Mouse (Mus musculus) regulatory T cell (primary cell): ENCODE measurements around the gene Pkm.

ENCODE experiments used
- in situ Hi-C: fragments of 300-600 bp; cut with MboI, MseI; formaldehyde crosslinking; loops from one replicate; pipeline ENCODE4 v1.15.1; 2025; ENCODE audit warnings: high pct_unique_total_duplicates

The Pkm gene

DNA sequence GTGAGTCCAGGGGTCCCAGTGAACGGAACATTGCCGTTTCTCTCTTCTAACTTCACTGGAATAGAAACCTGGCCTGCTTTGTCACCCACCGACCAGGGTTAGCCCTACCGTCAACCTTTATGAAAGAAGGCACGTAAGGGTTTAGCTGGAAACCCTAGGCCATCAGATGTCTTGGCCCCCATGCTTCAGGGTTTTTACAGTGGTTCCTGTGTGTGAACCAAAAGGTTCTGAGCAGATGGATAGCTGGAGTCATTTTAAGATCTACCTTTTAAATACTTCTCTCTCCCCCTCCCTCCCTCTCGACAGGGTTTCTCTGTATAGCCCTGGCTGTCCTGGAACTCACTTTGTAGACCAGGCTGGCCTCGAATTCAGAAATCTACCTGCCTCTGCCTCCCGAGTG, 9.8 kb downstream of the Pkm start:
- in situ Hi-C loops, result no loop called here

DNA sequence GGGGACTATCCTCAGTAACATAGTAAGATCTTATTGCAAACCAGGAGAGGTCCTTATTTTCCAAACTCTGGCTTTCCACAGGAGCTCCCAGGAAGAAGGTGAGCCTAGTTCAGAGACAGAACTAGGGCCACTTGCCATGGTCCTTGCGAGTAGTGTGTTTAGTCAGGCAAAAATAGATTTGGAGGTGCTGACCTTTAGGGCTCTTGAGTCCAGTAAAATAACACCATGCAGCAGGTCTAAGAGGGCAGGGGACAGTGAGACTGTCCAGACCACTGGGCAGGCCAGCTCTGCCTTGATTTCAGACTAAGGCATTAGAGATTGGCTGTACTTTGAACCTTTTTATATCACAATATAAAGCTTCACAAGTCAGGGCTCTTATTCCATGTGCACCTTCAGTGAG, 10.6 kb downstream of the Pkm start:
- in situ Hi-C loops, result no loop called here

DNA sequence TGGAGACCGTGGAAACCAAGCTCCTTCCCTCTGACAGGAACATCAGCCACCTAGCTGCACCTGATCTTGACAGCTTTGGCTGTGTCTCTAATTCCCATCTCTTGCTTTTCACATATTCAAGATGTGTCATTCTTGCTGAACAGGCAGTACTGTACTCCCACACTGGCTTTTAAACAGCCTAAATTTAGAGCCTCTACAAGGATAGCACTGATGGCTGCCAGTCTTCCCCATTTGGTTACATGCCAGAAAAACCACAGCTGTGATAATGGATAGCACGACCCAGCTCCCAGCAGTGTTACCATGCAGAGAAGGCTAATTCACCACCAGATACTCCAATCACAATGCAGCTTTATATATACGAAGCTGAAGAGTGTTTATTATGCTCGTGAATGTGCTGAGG, 11.1 kb downstream of the Pkm start:
- in situ Hi-C loops, result no loop called here

DNA sequence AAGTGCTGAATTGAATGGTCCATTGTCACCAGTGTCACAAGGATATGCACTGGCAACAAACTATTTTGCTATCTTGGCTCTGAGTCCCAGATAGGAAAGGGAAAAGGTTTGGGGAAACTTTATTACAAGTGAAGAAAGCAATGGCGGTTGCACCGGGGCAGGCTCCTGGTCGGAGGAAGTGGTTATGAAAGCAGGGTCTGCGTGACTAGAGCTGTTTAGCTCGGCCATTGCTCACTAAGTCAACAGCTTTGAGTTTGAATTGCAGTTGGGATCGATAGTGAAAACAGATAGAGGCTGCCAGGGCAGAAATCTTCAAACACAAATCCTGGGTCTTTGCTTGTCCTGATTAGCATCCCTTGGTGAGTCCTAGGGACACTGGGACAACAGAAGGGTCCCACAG, 11.7 kb downstream of the Pkm start:
- in situ Hi-C loops, result no loop called here

DNA sequence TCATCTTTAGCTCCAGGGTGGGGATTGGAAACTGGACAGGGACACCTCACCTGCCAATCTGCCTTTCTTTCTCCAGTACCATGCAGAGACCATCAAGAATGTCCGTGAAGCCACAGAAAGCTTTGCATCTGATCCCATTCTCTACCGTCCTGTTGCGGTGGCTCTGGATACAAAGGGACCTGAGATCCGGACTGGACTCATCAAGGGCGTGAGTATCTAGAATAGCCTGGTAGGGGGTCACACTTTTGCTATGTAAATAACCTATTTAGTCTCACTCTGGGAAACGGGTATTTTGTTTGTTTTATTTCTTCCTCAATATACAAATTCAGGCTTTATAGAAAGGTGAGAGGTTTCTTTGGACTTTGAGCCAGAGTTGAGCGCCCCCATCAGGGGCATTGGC, 12.3 kb downstream of the Pkm start:
- in situ Hi-C loops, result no loop called here

DNA sequence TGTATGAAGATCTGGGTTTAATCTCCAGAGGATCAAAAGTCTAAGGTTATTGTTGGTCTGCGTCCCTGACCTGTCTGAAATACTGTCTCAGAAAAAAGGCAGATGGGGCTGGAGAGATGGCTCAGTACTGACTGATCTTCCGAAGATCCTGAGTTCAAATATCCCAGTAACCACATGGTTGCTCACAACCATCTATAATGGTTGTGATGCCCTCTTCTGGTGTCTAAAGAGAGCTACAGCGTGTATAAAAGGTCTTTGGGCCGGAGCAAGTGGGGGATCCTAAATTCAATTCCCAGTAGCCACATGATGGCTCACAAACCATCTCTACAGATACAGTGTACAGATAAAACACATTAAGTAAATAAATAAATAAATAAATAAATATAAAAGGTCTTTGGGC, 13.0 kb downstream of the Pkm start:
- in situ Hi-C loops, result no loop called here

DNA sequence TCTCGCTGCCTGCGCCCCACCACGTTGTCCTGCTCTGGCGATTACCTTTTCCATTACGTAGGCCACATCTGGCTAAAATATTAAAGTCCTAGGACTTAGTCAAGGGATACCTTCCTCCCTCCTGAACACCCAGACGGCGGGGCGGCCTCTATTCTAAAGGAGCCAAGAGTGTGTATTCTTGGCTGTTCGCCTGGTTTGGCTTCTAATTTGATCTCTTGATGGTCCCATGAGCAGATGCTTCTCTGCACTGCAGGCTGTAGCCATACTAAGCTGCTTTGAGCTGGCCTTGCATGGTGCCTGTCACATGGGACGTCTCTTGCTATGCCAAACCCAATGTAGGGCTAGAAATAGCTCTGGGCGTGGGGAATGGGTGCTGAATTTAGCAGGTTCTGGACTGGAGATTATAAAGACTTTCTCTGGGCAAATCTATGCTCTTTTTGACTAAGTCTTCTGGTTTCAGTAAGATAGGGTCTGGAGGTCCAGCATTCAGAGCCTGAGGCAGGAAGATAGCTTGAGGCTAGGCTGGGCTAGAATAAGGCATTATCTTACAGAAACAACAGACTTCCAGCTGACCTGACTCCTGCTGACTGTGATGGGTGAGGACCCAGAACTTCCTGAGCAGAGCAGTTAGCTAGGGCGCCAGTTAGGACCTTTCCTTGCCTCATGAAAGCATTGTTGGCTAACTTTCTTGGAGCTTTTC, 16.2 kb downstream of the Pkm start:
- in situ Hi-C loops, result no loop called here

DNA sequence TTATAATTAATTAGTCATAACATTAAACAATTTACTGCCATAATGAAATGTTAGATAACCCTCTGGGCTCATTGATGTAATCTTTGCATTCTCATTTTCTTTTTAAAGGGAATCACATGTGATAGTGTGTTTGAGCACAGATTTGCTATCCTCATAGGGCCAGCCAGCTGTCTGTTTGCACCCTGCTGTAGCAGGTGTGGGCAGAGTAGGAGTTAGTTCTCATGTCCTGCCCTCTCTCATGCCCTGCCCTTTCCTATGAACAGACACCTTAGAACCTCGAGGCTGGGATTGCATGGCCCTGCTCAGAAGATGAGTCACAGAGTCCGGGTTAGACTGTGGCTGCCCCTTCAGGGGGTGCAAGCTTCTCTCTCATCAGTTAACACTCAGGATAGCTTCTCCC, 17.3 kb downstream of the Pkm start:
- in situ Hi-C loops, result no loop called here

DNA sequence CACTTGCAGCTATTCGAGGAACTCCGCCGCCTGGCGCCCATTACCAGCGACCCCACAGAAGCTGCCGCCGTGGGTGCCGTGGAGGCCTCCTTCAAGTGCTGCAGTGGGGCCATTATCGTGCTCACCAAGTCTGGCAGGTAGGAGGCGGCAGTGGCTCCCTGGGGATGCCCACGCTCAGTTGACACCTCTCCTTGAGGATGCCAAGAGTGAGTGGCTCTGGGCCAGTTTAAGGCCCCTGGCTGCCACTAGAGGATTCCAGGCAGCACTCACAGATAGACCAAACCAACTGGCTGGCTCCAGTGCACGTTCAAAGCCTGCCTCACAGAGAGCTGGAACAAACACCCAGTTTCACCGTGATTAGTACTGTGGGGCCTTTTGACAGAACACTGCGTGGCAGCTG, 19.4 kb downstream of the Pkm start:
- in situ Hi-C loops, result no loop called here

DNA sequence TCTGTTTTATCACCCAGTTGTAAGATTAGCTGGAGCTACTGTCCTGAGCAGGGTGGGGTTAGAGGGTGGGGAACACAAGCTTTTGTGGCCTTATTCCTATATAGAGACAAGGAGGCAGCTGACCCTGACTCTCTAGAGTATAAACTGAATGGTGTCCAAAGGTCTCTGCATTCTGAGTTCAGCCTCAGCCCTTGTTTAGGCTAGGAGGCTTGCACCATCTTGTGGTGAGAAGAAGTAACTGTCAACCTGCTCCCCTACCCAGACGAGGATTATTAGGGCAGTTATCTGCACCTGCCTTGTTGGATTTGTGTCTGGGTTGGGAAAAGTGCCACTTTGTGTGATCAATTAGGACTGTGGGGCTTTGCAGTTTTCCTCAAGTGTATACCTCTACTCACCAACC, 22.1 kb downstream of the Pkm start:
- in situ Hi-C loops, result no loop called here

DNA sequence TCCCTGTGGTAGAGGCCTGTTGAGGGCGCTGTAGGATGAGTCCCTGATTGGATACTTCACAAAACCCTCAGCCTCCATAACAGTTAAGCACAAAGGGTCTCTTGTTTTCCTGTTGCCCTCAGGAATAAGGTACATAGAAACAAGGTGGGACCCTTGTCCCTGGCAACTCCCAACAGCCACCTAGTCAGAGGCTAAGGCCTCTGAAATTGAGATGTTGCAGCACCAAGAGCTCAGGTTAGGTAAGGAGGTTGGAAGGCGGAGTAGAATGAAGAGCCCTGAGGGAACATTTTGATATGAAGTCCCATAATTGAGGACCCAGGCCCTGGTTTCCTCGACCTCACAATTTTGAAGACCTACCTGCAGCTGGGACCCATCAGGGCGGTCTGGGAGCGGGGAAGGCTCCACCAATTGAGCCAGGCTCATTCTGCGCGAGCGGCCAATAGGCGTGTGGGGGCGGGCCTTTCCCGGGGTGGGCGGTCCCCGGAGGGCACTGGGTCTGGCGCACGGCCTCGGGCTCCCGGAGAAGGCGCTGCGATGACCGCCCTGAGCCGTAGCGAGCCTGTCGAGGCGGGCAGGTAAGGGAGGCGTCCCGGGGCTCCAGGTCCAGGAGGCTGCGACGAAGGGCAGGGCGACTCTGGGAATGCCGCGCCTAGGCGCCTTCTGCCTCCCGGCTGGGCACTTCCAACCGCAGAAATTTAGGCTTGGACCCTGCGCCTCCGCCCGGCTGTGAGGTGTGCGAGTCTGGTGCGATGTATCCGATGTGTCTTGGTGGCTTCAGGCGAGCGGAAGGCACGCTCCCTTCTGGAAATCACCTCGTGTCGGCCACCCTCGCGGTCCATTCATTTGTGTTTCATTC, 23.7 kb downstream of the Pkm start, which contains the start of gene Gramd2:
Gene Gramd2, plus strand, starts transcription at position 467 of the 856 bp plus-strand sequence.
- in situ Hi-C loops, result no loop called here

DNA sequence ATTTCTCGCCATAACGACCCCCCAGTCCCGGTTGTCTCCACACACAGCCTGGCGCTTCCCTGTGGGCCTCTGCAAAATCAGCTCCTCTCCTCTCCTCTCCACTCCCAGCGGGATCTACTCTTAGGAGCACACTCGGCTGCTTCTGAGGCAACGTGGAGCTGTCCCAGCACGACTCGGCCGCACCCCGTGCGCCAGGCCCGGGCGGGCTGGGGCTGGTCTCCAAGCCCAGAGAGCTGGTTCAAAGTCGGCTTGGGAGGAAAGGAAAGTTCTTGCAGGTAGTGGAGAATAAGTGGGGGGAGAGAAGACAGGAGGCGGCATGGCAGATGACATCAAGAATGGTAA, 24.3 kb downstream of the Pkm start:
- in situ Hi-C loops, result no loop called here

DNA sequence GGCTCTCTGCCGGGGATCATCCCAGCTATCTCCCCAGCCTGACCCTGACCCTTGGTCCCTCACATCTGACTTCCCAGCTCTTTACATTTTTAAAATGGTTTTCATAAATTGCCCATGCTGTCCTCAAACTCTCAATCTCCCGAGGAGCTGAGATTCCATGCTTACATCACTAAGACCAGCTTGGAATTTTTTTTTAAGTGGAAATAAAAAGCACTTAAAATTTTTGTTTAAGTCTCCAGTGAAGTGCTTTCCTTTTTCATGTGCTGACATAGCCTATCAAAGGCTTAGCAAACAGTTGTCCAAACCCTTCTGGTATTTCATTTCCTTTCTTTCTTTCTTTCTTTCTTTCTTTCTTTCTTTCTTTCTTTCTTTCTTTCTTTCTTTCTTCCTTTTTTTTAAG, 27.9 kb downstream of the Pkm start:
- in situ Hi-C loops, result no loop called here

DNA sequence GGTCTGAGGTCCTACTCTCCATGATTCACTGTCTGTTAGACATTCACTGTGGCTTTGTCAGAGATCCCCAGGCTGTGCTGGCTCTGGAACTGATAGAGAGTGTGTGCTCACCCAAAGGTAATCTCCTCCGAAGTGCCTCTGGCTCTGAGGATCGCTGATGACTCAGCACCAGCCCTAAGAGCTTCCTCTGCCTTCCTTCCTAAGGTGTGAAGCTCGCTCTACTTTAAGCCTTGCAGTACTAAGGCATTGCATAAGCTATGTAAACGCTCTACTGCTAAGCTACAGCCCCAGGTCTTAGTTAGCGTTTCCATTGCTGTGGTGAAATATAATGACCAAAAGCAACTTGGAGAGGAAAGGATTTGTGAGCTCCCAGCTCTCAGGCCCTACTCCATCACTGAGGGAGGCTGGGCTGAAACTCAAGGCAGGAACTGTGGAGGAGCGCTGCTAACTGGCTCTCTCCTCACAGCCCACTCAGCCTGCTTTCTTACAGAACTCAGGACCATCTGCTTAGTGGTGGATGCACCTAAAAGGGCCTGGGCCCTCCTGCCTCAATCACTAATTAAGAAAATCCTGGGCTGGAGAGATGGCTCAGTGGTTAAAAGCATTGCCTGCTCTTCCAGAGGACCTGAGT, 31.4 kb downstream of the Pkm start:
- in situ Hi-C loops, result no loop called here

DNA sequence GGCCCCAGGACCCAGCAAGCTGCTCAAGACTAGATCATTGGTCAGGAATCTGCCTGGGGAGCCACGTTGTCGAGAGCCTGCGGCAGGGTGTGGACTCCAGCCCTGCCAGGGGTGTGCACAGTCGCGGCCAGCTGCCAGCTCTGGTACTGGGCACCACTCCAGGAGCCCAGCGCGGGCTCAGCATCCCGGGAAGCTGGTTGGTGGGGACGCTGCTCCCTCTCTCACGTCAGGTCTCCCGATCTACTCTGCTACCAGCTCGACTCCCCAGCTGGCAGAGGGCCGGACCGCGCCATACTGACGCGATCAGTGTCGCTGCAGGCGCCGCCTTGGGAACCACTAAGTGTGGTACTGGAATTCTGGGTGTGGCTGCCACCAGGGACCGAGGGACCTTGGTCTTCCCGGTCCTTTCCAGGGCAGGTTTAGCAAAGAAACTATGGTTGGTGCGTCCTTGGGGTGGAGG, 35.5 kb downstream of the Pkm start:
- in situ Hi-C loops, result no loop called here

DNA sequence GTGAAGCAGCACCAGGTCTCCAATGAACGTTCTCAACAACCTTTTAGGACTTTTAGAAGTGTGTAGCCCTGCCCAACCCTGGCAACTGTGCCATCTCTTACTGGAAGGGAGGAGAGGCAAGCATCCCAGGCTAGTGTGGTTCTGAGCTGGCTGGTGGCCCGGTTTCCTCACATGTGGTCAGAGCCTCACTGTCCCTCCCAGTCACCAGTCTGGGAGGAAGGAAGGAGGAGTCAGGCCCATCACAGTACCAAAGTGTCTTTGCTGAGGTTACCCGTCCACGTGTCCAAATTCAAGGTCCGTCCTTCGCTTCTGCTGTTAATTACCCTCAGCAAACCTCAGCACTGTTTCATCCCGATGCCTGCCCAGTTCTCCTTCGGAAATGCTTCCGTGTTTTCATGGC, 36.0 kb downstream of the Pkm start:
- in situ Hi-C loops, result no loop called here

DNA sequence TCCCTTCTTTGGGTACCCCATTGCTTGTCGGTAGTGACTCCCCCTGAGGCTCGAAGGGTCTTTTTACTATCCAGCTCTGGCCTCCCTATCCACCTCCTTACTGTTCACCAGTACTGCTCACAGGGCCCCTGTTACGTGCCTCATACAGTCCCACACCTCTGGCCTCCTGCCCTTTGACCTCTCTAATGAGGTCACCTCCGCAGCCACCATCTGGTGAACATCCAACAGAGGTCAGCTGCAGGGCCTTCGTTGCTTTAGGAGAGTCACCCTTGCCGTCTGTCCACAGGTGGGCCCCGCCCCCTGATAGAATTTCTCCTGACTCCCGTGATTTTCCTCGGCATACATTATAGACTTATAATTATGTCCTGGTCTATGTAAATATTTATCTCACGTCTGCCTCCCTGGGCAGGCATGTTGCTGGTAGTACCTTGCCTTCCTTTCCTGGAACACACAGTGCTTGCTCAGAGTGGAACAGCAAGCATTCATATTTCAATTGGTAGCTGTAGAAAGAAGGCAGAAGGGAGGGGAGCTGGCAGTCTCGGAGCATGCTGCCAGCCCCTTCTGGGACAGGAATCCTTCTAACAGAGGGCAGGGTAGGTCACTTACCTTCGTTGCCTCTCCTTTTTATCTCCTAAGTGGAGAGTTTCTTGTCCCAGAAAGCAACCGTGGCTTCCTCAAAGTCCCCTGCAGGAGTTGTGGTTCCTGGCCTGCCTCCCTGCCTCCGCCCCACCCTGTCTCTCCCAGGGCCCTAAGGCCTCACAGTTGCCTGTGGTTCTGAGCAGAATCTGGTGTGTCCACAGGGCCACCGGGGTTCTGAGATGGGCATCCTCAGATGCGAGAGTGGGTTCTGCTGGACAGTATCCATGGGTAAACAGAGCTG, 38.6 kb downstream of the Pkm start:
- in situ Hi-C loops, result no loop called here

DNA sequence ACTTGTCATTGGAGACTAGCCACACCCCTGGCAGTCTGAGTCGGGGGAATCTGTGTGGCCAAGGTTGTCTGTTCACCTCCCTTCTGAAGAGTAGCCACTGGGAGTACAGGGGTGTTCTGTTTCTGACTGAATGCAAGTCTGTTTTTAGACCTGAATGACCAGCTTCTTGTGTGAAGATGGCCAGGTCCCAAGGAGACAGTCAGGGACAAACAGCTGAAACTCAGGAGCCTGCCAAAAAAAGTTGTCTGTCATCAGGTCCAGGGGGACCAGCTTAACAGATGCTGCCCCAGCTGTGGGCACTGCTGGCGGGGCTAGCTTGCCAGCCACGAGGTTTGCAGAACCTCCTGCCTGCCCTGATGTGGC, 39.3 kb downstream of the Pkm start:
- in situ Hi-C loops, result no loop called here

DNA sequence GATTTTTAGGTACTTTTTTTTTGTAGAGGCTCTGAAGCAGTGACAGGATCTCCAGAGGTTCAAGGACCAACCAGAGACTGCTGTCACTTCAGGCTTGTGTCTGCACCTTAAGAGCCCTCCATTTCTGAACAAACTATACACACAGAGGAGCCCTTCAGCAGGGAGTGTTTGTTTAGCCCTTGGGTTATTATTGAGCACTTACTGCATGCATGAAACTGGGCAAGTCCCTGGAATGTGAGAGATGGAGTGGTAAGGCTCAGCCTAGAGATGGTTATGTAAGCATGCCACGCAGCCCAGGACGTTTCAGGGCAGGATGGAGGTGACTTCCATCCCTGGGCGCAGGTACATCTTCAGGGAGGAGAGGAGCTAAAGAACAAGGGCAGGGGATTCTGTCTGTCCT, 40.2 kb downstream of the Pkm start:
- in situ Hi-C loops, result no loop called here

DNA sequence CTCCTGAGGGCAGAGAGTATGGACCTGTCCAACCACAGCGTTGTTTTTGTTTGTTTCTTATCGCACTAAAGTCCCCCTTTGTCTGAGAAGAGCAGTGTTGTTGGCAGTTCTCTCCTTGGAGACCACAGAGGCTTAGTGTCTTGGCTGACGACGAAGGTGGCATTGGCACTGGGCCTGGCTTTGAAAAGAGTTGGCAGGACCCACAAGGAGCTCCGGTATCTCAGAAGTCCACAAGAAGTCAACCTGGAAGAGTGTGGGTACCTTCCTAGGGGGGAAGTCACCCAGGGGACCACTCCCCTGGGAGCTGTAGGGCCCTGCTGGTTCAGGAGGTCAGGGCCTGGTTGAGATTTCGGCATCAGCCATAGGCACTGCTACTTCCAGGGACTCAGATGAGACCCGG, 44.9 kb downstream of the Pkm start:
- in situ Hi-C loops, result no loop called here

DNA sequence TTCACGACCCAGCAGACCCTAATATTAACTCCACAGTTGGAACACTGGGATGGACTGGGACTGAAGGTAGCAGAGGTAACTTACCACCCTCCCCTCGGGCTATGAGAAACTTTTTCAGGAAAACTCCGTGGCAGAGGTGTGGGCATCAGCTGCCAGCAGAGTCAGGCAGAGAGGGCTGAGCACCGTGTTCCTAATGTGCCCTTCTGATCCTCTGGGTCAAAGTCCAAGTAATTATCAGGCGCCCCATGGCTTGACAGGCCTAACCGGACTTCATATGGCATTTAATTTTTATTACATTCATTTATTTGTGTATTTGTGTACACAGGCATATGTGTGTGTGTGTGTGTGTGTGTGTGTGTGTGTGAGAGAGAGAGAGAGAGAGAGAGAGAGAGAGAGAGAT, 46.9 kb downstream of the Pkm start:
- in situ Hi-C loops, result no loop called here
